Mouse (Mus musculus) kidney, postnatal 4 days (tissue): ENCODE results near the gene Nceh1.
"Not testable (repeated sequence)": the region's sequence is repeated elsewhere in the genome, so short reads cannot be mapped to it uniquely, and the experiment has no call there.

ENCODE experiments used
- DNase-seq, 2 experiments: peaks; one replicate each; pipeline ENCODE4 v3.0.0; 2021; ENCODE audit warnings: mixed read lengths in 2 of 2

Nceh1 gene

DNA sequence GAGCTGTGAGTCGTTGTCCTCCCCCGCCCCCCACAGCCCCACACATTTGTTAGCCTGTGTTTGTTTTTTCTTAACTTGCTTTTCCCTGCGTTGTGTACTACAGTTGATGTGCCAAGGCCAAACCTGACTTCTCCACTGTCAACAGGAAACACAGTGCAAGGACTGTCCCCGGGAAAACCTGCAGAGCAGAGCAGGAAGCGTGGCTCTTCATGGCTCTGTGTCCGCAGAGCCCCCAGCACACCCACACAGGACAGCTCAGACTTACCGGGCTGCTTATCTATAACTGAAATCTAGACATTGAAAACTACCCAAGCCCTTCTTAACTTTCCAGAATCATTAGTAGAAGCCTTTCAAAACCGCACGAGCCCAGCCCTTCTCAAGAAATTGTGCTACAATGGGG lies 102.3 kb downstream of the Nceh1 start:
- peak in 1 of 2 experiments; percentile 46 for DNase-seq

DNA sequence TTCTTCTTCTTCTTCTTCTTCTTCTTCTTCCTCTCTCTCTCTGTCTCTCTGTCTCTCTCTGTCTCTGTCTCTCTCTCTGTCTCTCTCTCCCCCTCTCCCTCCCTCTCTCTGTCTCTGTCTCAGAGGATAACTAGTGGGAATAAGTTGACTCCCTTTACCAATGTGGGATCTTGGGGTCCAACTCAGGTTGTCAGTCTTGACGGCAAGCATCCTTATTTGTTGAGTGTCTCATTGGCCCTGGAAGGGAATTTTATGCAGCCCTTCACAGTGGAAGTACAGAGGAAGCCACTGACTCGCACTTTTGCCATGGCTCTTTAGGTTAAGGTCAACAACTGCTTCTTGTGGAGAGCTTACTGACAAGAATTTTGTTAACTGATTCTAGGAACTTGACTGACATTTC lies 105.5 kb downstream of the Nceh1 start:
- no peak for DNase-seq

DNA sequence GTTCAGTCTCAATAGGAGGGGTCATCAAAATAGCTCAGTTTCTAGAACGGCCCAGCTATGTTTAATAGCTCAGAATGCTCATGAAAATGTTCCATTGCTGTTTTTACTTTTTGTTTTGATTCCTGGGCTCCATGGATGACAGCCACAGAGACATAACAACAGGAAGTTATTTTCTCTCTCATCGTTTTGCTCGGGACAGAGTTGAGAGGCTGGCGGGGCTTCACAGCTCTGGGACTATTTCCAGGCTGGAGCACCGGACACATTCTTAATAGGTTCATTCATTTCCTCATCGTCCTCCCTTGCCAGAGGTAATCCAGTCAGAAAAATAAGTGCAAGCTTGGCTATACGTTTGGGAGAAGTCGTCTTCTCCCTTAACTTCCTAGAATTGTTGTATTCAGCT lies 106.1 kb downstream of the Nceh1 start:
- DNase-seq, result peak in 1 of 2 experiments; percentile 55

DNA sequence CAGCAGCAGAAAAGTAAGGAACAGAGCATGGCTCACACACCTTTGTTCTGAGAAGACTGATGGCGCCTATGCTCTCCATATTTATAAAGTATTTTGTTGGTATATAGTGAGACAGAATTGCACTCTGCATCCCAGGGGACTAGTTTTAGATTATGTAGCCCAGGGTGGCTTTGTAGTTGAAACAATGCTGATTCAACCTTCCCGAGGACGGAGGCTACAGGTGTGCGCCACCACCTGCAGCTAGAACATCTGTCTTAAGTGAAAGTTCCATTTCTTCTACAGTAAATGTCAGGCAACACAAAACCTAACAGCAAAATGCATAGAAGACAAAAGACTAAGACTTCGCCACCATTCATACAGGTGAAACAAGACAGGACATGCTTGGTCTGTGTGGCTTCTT lies 107.5 kb downstream of the Nceh1 start:
- DNase-seq, result no peak

DNA sequence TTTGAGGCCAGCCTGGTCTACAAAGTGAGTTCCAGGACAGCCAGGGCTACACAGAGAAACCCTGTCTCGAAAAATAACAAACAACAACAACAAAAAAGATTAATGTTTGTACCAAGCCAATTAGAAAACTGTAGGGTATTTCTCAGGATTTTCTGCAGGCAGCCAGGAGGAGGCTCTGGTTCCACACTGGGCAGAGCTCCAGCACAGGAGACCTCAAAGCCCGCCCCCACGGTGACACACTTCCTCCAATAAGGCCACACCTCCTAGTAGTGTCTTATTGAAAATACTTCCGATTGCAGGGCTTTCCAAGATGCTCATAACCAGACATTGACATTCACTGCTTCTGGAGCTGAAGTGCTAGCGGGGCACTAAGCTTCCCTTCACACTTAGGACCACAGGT lies 108.2 kb downstream of the Nceh1 start:
- DNase-seq, result not testable (repeated sequence)

DNA sequence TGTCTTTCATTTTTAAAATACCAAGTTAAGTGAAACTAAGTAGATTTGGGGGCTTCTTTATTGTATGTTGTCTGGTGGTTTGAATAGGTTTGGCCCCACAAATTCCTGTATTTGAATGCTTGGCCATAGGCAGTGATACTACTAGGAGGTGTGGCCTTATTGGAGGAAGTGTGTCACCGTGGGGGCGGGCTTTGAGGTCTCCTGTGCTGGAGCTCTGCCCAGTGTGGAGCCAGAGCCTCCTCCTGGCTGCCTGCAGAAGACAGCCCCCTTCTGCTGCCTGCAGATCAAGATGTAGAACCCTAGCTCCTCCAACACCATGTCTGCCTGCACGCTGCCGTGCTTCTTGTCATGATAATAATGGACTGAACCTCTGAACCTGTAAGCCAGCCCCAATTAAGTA lies 108.6 kb downstream of the Nceh1 start:
- DNase-seq, result not testable (repeated sequence)

DNA sequence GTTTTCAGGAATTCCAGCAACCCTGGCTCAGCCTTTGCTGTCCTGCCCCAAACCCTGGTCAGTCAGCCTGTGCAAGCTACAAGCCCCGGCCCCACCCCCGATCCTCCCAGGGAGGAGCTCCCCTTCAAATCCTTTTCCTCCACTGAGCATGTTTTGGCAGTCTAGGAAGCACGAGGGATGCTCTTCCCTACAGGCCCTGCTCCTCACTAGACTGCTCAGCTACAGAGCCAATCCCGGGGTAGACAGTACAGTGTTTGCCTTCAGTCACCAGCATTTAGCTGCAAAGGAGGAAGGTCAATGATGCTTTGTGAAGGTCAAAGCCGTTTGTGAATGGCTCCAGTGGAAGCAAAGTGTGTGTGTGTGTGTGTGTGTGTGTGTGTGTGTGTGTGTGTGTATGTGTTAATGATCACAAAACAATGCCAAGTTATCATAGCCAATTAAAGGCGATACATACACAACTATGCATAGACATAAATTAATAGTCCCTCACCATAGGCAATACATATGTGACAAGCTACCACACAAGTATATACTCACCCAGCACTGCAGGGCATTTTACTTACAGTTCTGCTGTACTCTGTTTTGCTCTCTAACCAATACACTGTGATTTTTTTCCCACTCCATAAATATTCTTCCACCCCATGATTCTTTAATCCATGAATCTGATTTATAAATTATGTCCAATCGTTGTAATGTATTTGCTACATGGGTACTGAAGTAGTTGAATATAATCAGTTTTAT lies 111.0 kb downstream of the Nceh1 start:
- peak in 1 of 2 experiments; percentile 49 for DNase-seq

DNA sequence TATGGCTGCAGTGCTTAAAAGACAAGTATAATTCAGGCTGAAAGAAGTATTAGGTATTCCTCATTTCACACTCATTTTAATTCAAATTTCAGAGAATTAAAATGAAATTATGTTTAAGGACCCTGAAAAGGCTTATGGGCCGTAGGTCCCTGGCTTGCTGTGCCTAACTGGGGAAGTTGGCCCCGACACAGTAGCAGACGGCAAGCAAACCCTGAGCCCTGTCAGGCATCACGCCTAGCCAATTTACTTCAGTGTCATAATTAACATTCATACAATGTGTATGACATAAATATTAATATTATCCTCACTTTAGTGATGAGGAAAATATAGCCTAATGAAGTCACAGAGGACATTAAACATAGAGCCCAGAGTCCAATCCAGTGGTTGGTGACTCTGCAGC lies 117.7 kb downstream of the Nceh1 start:
- no peak for DNase-seq

DNA sequence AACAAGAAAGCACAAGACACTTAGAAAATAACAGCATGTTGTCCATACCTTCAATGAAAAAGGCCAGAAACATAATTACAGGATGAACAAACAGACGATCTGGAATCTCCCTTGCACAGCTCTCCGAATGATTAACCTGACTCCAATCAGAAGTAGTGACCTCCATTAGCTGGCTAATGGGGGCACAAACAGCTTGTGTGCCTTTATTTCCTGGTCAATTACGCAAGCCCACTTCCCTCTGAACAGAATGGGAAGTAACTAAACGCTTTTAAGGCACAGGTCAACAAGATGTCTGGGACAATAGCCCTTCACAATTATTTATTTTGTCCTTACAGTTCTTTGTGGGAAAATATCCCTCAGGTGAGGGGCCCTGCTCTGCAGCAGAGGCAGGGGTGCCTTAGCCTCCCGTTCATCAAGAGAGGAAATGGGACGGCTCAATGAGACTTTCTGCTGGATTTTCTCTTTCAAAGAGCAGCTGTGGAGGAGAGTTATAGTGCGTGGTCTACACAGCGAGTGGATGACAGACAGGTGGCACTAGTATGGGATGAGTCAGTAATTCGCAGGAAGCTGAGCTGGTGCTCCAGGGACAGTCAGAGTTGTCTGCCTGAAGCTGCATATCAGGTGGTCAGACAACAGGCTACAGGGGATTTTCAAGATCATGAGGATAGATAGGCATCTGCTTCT lies 119.7 kb downstream of the Nceh1 start:
- no peak for DNase-seq

DNA sequence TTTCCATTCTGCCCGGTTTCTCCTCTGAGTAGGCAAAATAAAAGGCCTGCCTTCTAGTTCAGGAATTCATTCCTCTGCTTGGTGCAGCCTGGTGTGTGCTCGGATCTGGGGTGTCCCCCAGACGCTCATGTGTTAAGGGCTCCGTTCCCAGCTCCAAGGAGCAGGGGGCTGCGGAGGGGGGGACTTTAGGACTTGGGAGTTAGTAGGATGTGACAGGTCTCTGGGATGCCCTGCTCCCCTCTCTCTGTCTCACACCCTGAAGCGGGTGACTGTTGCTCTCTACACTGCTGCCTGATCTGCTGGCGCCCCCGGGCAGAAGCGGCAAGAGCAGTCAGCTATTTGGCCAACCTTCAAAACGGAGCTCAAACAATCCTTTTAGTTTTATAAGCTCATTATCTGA lies 124.0 kb downstream of the Nceh1 start:
- no peak for DNase-seq

DNA sequence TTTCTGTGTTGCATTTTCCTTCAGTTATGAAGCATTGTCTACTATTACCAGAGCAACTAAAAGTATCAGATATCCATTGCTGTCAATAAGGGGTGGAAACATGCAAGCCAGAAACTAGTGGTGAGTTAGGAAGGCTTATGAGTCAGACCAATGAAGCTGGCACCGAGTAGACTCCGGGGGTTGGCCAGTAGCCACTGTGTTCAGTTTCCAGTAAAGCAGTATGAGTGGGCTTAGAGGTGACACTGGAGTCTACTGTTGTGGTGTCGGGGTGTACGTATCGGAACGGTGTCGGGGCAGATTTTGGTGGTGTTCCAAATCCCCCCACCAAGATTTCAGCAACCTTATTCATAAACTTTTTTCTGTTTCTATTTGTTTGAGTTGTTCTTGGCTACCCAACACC lies 128.2 kb downstream of the Nceh1 start:
- no peak for DNase-seq

DNA sequence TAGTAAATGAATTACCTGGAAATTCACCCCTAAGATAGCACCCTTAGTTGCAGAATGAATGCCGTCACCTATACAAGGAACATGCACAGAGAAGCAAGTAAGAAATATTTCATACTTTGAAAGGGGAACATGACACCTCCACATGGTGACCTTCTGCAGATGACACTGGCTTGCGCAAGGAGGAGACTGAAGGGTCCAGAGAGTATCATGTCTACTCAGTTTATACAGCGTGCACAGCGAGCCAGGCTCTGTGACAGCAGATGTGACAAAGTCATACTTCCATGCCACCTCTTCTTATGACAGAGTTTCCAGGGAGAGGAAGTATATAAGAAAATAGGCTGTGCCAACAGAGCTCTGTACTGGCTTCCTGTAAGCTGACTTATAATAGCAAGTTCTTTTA lies 128.7 kb downstream of the Nceh1 start:
- DNase-seq, result no peak

DNA sequence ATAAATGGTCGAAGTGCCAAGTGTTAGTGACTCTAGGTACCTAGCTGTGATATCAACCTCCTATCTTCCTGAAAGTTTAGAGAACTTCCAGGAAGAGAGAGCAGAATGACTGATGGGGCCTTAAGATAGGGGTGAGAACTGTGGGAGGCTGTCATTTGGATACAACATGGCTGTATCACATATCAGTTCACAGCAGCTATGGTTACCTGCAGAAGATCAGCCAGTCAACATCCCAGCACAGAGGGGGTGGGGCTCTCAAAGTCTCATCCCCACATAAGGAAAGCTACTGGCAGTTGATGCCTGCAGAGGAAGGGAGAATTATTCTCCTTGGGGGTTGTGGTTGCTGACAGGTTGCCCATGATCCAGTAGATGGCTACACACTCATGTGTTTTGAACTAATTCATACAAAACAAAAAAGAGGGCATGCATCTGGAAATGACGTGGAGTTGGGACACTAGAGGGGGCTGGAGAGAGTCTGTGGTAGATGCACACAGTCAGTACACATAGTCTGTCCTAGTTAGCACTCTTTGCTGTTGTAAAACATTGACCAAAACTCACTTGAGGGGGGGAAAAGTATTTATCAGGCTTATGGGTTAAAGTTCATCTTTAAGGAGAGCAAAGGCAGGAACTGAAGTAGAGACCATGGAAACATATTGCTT lies 131.9 kb downstream of the Nceh1 start:
- no peak for DNase-seq

DNA sequence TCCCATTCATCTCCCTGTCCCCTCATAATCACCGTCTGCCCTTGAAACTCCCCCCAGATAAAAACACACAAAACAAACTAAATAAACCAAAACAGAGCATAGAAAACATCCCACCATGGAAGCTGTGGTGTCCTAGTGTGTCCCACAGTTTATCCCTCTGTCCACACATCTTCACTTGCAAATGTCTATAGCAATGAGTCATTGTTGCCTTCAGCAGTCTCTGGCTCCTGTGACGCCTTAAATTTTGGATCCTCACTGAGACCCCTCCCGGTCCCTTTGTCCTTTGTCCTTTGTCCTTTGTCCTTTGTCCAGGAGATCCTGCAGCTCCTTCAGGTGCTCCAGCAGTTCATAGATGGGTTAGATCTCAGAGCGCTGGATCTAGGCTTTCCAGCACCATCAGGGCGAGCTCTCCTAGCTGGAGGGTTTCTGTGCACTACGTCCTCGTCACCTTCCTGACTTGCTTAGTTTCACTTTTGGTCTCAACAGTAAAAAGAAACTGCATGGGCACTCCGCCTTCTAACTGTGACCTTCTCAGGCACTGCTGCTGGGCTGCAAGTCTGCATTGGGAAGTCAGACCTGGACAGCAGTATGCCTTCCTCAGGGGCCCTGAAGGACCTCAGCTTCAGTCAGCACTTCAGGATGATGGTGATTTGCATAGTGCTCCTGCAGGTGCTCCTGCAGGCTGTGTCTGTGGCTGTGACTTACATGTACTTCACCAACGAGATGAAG lies 134.0 kb downstream of the Nceh1 start, which contains the start of gene Tnfsf10:
Gene Tnfsf10 (plus strand): TSS at position 470 of the 729 bp plus-strand sequence.
- DNase-seq, result peak; percentile 31 to 55

DNA sequence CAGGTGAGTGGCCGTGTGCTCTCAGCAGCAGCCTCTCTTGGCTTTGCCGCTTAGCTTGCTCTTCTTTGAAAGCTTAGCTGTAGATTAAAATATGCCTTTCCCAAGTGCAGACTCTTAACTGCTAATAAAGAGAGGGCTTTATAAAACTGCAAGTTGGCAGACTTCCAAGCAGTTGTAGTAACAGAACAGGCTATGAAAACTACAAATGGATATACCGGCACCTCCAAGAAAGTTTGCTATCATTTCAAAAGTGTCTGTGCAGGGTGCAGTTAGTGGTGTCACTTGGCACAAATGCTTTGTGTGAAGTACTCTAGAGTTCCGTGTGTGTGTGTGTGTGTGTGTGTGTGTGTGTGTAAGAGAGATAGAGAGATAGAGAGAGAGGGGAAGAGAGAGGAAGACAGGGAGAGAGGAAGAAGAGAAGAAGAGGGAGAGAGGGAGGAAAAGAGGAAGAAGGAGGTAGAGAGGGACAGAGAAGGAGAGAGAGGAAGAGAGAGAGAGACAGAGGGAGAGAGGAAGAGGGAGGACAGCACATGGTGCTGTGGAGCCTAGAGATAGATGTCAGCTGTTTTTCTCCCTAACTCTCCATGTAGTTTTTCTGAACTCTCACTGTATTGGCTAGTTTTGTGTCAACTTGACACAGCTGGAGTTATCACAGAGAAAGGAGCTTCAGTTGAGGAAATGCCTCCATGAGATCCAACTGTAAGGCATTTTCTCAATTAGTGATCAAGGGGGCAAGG lies 134.7 kb downstream of the Nceh1 start:
- DNase-seq, result no peak

DNA sequence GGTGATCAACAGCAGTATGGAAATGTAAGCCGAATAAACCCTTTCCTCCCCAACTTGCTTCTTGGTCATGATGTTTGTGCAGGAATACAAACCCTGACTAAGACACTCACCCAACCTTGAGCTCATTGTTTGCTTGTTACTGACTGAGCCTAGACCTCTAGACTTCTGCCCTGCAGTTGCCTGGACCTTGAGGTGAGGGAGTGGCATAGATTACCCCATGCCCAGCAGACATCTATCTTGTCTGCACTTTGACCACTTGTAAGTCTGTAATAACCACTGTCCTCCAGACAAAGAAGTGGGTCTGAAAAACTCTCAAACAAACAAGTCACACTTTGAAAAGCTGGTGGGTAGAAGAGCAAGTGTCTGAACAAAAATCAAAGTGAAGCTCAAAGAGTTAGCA lies 136.9 kb downstream of the Nceh1 start:
- no peak for DNase-seq

DNA sequence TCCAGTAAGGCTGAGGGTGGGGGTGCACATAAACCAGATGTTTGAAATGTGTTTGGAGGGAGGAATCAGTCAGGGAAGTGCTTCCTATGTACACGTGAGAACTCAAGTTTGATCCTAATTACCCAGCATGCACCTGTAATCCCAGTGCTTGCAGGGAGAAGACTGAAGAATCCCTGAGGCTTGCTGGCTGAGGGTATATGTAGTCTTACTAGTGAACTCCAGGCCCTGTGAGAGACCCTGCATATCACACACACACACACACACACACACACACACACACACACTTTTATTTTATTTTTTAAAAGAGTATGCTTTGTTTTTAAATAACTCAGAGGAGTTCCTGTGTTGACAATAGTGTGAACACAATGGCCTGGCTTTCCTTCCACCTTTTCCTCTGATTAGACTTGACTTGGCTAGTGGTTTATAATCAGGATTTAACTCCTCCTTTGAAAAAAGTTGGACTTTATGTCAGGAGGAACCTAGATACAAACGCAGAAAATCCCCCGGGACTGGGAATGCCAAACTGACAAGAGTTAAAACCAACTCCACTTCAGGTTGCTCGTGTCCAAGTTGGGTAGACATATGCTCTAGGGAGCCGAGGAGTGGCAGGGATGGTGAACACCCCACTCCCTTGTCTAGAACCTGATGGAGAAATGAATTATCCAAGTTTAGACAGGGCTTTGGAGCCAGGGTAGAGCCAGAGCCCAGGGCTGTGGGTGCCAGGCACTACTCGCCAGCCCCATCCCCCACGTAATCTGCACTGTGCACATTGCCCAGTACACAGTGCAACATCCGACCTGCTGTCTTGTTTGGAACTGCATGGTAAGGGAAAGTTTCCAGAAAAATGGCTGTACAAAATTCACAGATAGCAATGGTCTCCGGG lies 138.1 kb downstream of the Nceh1 start:
- DNase-seq, result peak; percentile 29 to 60

DNA sequence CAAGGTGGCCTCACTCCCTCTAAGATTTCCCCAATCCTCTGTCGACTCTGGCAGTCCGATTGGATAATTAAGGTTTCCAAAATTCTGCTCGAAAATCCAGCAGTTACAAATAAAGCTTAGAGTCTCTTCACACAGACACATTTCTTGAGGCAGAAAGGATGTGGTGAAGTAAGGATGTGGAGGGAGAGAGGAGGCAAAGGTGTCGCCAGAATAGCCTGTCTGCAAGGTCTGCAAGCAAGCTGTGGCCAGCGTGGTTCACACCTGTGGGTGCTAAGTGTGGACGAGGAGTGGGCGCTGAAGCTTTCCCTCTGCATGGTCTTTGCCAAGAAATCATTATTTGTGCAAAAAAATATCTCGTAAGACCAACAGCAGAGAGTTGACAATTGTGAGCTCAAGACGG lies 139.8 kb downstream of the Nceh1 start:
- DNase-seq, result no peak

DNA sequence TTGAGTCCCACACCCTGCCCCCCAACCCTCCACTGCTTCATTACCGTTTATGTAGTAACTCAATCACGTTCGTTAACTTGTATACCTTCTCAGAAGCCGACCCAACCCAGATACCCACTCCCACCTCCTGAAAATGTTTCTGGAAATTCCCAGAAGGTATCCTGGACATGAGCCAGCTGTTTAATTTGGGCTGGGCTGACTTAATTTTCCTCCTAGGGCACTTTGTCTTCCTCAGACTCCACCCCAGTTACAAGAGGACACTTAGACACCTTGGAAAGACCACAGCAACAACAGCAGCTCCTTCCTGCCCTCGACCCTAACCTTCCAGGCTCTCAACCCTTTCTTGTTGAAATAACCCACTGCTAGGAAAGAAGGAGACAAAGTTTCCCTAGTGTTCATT lies 140.8 kb downstream of the Nceh1 start:
- DNase-seq, result peak in 1 of 2 experiments; percentile 22

DNA sequence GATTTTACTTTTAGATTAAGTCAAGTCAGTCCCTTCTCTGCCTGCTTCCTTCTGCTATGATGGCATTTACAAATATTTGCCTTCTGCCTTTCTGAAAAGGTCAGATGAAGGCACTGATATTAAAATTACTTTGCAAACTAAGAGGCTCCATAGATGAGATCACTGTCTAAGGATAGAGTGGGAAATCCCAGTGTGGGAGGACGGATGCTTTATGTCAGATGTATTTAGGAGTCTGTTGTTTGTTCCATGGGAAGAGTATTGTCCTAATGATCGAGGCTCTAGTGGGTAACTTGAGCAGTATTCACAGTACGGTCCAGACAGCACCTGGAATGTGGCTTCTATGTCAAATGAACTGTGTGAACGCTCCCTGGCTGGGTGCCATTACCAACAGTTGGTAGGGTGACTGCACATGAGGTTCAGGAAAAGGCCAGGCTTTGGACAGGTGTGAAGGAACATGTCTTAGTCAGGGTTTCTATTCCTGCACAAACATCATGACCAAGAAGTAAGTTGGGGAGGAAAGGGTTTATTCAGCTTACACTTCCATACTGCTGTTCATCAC lies 143.9 kb downstream of the Nceh1 start:
- peak; percentile 64 to 79 for DNase-seq

DNA sequence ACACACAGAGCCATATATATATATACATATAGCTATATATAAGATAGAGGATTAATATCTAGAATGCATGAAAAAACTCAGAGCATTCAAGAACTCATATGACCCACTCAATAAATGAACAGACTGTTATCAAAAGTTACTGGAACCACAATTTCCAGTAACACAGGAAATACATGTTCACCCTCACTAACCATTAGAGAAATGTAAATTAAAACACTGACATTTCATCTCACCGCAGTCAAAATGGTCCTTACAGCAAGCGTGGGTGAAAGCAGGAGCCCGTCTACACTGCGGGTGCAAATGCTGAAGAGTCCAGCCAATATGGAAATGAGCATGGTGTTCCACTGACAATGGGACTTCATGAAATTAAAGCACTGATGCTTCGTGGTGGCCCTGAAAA lies 147.9 kb downstream of the Nceh1 start:
- no peak for DNase-seq
